Mouse (Mus musculus): Measurements from ENCODE around the gene Myo1h.

- TF ChIP-seq CTCF (IDR thresholded peaks at IDR 0.05; ENCODE audit: borderline replicate concordance, control insufficient read depth, extremely low read depth, insufficient read depth, low read length, poor library complexity) (no peak), POLR2A (IDR thresholded peaks at IDR 0.05; ENCODE audit: control insufficient read depth, extremely low read depth, insufficient read depth, low read length, poor library complexity) (no peak)
Measured at GRCm38 (mm10) chr5:114290004-114290403, 1.0 kb downstream of the Myo1h start.
